Mouse (Mus musculus): ENCODE measurements around the gene Vav2.

Gene Vav2

DNA sequence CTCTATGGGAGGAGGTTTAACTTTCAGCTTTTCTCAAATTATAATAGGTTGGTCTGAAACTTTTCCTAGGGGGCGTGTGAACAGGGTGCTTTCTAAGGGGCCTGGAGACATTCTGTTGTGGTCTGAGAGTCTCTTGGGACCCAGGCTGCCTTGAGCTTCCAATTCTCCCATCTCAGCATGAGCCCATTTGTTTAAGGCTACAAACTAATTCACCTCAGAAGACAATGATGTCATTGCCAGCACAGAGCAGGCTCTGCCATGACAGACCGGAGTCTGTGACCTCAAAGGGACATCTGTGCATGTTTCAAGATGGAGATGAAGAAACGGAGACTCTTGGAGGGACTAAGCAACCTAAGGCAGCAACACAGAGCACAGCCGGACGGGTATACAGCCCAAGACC, 112.6 kb downstream of the Vav2 start:
- no peak for DNase-seq

DNA sequence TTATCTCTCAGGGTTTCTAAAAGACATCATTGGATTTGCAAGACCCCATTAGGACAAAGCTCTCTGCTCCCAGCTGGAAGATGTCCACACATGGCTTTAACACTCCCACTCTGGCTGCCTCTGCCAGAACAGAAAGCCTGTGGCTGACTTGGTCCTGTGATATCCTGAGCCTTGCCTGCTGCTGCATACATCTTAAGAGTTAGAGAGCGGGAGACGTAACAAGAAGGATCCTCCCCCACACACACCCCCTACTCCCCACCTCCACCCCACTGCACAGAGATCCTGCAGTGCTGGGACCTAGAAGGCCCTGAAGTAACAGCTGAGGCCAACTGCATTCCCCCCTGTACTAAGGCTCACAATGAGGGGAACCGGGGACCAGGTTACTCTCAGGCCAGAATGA, 114.3 kb downstream of the Vav2 start:
- DNase-seq = no peak

DNA sequence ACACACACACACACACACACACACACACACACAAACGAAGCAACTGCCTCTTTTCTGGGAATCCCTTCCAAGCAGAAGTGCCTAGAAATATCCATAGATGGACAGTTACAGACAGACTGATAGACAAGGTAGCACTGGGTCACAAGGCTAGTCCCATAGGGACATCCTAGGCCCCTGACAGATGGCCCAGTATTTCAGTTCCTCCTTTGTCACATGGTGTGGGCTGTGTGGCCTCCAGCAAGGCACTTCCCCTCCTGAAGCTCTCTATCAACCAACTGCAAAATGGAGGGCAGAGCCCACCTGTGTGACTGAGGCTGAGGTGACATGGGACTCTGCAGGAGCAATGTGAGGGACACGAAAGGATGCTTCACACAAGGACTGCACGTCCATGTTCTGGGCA, 115.2 kb downstream of the Vav2 start:
- DNase-seq = no peak

DNA sequence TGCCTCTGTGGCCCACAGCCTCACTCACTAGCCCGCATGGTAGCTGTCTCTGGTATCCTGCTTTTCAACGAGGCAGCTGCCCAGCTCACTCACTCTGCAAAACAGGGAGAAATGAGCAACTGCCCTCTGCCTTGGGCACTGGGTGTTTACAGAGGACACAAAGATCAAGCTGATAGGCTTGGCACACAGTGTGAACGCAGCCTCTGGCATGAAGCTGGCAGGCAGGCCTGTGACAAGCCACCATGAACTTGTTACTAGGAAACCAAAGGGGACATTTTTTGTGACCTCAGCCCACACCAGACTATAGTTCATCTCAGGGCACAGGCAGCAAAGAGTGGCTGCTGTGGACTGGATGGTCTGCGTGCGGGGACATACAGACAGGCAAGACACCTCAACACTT, 115.9 kb downstream of the Vav2 start:
- DNase-seq = no peak

DNA sequence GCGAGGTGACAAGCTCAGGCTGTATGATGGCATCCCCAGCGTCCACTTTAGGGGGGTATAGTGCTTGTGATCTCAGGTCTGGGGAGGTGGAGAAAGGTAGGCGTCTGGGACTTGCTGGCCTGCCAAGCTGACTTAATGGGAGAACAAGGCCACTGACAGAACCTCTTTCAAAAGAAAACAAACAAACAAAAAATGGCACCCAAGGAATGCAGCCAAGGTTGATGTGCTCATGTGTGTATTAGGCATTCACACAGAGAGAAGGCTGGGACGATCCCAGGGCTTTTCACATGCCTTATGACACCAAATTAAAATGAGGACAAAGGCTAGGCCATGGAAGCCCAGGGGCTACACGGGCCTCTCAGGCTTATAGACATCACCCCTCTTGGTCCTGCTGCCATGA, 116.6 kb downstream of the Vav2 start:
- no peak for DNase-seq

DNA sequence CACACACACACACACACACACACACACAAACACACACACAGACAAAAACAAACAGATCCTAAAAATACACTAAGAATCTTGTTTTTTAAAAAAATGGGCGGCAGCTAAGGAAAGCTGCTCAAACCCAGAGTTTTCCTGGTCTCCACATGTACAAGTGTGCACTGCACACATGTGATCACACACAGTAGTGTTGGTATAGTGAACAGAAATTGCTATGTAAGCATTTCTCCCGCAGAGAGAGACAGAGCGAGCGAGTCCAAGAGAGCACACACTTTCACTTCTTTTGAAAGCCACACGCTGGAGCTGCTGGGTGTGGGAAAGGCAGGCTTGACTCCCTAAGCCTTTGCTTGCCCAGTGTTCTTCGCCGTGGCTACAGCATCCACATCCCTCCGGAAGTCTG, 120.2 kb downstream of the Vav2 start:
- DNase-seq = no peak

DNA sequence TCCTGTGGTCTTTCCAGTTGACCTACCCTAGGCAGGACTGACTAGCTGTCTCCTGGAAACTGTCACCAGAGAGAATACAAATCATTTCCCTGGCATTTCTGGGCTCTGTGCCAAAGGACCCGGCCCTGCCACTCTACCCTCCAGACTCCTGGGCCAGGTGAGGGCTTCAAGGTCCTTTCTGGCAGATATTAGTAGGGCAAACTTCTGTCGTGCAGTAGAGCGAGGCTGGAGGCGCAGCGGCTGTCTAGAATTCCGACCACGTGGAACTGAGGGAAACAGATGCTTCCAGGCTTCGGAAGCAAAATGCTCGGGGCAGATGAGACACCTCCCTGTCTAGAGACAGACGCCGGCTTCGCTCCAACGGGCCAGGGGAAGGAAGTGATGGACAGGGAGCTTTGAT, 122.1 kb downstream of the Vav2 start:
- DNase-seq = no peak

DNA sequence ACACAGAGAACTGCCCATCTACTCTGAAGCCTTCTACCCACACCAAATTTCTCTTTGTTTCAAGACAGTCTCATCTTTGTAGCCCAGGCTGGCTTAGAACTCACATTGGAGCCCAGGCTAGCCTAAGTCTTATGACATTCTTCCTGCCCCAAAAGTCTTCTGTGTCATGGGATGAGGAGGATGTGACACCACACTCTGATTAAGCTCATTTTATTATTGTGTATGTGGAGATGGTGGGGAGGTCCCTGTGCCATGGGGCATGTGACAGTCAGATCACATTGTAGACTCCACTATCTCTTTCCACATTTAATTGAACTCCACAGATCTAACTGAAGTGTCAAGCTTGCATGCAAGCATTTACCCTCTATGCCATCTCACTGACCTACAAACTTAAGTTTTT, 122.8 kb downstream of the Vav2 start:
- DNase-seq = no peak

DNA sequence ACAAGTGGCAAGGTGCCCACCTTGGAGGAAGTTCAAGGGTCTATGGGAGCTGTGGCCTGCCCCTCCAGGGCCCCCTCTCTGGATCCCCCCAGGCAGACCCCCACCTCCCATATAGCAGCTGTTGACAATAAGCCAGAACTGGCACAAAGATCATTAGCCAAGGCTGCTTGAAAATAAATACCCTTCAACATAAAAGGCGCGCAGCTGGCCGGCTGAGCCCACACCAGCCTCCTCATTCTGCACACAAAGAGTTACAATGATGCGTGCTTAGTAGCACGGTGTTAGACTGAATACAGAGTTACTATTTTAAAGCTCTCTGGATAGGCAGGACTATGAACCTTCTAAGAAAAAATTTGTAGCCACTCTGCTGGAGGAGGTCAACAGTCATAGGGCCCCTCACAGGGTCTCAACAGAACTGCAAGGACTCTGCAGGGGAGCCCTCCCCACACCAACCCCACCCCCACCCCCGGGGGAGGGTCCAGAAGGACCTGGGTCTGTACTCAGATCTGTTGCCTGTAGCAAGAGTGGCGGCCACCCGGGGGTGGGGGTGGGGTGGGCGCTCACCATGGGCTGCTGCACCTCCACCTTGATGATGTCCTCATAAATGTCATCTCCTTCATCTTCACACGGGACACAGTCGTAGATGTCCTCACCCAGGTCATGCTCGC, 125.3 kb downstream of the Vav2 start:
- DNase-seq = no peak

DNA sequence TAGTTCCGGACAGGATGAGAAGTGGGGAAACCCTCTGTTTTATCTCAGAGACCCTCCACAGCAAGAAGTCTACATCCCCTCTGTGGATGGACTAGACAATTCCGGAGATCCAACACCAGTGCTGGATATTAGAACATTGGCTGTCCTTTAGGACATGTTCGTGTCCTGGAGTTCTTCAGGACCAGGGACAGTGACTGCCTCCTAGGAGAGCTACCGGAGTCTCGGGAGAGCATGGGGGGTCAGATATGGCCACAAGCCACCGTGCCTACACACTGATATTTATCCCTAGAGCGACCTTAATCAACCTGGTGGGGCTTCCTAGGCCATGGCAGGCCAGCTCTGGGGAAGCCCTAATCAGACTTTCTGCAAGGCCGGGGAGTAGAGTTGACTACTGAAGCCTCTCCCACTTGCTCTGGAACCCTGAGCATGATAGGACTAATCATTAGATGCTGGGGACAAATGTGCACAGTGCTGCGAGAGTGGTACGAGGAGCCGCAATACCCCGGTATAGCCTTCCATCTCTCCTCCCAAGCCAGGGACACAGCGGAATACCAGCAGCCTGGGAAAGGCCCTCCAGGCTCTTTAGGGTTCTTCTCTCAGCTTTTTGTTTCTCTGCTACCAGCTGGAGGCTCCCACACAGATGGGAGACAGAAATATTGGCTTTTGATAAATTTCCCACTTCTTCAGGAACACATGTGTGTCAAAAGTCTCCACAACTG, 125.9 kb downstream of the Vav2 start:
- DNase-seq = no peak

DNA sequence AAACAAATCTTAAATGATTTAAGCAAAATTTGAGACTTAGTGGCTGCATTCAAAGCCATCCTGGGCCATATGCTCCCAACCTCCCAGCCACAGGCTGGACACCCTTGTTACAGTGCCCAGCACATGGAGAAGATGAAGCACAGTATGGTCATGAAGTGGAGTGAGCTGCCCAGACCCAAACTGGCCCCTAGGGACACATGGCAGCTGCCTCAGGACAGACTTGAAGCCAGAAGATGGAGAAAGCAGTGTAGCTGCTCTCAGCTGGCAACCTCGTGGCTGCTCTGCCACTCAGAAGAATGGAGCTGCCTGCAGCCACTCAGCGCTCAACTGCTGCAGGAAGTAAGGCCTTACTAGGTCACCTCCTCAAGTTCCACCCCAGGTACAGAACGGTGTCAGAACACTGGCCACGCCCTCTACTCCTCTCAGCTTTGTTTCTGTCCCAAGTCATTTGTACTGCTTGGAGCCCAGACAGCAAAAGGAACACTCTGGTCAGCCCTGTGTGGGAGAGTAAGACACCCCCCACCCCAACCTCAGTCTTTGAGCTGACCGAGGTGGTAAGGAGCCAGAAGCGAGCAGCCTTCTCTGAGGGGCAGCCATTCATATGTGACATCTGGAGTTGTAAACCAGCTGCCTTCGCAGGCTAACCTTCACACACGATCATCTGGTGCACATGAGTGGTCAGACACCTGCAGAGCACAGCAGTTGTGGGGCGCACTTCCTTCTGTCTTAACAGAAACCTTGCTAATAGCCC, 130.0 kb downstream of the Vav2 start:
- peak; percentile 77 for DNase-seq

DNA sequence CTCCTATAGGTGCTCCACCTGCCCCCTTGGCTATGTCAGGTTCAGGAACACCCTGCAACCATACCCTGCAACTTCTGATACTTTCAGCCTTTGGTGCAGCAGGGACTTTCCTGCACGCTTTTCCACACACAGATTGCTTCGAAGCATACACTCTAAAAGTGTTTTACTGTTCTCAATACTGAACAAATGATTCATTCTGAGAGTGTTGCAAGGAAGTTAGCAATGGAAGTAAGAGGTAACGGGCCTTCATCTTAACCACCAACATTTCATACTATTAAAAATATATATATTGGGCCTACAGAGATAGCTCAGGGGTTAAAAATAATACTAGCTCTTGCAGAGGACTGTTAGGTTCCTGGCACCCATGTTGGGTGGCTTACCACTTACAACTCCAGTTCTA, 132.1 kb downstream of the Vav2 start:
- no peak for DNase-seq

DNA sequence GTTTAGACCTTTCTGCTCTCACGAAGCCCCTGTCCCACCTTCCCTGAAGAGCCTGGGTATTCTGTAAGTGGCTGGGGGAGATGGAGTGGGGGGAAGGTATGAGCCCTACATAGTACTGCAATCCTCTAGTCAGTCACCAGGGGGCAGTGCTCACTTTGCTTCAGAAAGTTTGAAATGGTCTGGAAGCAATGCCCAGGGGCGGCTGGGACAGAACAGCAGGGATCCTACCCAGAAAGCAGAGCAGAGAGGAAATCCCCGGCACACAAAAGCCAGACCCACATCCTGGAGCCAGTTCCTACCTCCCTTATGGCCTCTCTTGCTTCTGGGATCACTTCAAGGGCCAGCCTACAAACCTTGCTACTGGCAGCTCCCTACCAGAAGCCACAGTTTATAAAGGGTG, 137.8 kb downstream of the Vav2 start:
- peak; percentile 88 for DNase-seq

DNA sequence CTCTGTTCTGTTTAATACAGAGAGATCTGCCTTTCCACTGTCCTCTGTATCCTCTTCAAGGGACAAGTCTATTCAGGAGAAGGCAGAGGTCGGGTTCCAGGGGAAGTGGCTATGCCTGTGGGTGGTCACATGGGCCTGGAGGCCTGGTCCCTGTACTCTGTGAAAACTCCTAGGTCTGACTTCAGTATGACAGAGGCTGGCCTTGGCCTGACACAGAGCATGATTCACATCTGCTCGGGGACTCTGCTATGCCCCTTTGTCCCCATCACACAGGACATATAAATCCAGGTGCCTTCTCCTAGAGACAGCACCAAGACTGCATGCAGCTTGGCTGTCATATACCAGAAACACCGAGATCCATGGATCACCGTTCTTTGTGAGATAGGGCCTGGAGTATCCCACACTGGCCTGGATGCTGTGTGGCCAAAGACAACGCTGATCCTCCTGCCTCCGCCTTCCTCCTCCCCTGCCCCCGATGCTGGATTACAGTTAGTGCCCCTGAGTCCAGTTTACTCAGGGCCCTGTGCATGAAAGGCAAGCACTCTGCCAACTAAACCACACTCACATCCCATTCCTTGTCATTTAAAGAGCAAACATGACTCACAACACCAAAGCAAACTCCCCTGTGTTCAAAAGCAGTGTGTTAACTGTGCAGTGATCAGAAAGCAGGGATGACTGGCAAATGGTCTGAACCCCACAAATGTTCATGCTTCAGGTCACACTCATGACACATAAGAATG, 139.7 kb downstream of the Vav2 start:
- DNase-seq = no peak

DNA sequence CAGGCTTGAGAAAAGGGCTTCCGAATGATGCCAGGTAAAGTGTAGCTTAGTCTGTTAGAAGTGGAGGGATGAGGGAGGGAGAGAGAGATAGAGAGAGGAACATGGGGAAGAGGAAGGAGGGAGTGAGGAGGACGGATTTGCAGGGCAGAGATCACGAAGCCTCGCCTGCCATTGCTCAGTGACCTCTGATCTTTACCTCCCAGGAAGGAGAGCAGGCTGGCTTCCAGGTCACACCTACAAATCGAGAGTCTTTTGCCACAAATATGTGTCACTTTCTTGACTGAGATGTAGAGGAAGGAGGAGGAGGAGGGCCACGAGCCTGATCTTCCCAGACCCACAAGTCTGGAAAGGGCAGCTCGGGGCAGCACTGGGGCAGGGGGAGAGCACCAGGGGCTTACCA, 142.4 kb downstream of the Vav2 start:
- no peak for DNase-seq

DNA sequence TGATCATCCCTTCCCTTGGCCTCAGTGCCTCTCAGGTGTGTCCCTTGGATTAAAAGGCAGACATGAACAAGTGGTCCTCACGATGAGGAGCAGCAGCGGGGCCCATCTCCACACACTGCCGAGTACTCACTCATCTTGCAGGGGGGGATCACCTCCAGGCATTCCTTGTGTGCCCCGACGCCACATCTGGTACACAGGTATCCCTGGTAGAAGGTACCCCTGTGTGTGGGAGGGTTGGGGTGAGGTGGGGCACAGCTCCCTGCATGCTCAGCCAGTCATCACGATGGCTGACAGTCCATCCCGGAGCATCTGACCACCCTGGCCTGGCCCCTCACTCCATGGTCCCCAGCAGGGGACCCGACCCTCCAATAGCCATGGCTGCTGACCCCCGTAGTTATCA, 145.1 kb downstream of the Vav2 start:
- no peak for DNase-seq

DNA sequence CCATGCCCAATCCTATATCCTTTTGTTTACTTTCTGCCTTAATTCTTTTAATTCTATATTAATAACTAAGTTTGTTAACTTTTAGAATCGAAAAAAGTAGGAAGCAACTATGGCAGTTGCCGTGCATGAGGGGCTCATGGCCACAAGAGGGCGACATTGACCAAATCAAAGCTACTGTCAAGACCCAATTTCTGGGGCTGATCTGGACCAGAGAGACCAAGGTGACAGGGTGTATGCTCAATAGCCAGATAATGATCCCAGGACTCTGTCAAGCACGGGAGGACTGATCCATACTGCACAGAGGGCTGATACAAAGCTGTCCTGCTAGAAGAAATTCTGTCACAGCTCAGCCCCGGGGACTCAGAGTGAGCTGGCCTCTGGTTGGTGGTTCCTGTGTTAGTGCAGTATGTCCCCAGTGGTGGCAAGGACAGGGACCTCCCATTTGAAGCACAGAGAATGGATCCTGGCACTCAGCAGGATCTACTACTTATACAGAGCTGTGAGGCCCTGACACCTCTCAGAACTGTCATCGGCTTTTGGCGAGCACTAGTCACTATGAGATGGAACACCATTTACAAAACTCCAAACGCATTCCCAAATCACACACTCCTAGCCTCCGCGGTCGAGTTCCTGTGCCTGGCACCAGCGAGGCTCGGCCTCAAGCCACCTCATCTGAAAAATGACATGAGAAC, 145.8 kb downstream of the Vav2 start:
- peak; percentile 86 for DNase-seq

DNA sequence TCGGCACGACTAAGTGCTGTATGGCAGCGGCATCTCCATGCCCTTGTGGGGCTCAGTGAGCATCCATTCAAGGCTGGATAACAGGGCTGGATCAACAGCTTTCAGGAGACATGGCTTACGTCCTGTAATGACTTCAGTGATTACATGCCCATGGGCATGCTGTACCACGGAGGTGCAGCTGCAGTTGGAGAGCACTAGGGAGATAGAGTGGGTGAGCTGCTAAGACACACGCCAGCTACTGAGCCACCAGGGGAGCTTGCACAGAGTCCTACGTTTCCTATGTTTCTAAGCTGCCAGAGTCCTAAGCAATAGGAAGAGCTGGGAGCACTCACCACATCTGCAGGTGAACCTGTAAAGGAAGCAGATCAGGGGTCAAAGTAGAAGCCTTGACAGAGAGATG, 148.0 kb downstream of the Vav2 start:
- DNase-seq = no peak

DNA sequence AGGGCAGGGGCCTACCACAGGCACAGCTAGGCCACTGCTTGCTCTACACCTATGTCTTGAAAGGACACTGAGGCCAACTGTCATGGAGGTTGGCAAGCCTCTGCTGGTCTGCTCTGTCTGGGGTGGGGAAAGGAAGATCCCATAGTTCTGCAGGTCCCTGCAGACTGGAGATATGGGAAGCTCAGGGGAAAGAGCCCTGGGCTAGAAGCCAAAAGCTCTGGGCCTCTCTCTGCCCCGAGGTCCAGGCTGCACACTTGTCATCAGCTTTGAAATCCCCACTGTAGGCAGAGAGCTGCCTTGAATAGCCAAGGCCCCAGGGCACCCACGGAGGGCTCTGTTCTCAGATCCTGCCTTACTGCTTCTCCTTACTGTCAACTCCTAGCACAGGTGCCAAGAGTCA, 158.5 kb downstream of the Vav2 start:
- no peak for DNase-seq

DNA sequence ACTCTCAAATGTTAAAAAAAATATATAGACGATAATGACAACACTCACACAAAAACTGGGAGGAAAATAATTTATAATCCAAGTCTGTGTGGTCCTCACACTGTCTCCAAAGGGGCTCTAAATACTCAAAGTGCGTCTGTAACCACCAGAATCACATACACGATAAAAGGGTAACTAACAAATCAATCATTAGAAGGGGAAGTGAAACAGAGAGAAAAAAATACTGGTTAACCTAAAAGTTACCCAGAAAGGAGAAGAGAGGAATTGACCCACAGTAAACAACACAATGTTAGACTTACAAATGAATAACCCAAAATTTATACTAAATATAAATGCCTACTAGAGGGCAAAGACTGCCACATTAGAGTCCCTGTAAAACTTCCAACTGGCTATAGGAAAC, 161.0 kb downstream of the Vav2 start:
- no peak for DNase-seq

DNA sequence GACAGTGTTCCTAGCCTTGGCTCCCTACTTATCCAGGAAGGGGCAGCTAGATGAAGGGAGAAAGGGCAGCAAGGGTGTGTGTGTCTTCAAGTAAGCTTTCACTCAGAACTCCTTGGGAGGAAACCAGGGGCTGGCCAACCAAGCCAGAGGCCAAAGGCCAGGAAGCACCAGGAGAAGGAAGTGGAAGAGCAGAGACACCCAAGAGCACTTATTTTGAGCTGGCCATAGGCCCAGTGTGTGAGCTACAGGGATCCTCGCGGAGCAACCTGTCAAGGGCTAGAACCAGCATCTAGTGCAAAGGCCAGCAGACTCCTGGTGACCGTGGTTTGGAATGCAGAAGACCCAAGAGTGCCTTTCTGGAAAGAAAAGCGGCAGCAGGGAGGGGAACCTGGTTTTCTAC, 163.8 kb downstream of the Vav2 start:
- DNase-seq = no peak

DNA sequence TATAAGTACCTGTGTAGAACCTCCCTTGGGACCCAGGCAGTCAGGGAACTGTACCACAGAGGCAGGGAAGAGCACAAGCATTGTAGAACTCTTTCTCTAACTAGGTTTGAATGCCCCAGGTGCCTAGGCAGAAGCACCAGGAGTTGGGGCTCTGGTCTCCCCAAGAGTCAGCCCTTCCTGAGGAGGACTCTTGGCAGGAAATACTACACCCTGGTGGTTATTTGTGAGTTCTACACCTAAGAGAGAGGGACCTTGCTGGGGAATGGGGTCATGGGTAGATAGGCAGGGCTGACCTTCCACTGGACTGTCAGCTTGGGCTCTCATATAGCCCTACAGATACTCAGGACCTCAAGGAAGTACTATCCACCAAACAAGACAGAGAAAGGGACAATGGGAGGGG, 175.4 kb downstream of the Vav2 start:
- no peak for DNase-seq

DNA sequence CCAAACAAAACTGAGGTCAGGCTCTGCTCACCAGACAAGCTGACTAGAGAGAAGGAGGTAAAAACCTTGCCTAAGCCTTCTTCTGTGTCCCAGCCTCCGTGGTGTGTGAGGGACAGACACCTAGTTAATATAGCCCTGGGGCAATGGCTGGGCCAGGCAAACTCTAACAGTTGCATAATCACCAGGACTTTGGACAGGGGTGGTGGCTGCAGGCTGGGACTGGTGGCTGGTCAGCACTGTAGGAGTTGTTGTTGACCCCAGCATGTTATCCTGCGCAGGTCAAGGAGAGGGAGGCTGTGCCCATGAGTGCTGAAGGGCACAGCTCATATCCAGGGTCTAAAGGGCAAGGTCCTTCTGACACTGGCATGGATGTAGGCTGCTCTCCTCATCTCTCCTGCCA, 178.6 kb downstream of the Vav2 start, which contains the start of gene Sardh:
Gene Sardh, minus strand, starts transcription at position 127 of the 400 bp plus-strand sequence.
- DNase-seq = no peak

Measured in thymus, postnatal 4 days (tissue).